Mouse (Mus musculus) layer of hippocampus, adult 9-10 months (tissue): ENCODE results near the gene Isoc2a.
A peak's percentile ranks its signal among the peaks of the same experiment; 100 is the strongest.

Experiments
- DNase-seq: peaks from one replicate; pipeline ENCODE4 v3.0.0; 2022; ENCODE audit warnings: low spot score

Isoc2a gene

DNA sequence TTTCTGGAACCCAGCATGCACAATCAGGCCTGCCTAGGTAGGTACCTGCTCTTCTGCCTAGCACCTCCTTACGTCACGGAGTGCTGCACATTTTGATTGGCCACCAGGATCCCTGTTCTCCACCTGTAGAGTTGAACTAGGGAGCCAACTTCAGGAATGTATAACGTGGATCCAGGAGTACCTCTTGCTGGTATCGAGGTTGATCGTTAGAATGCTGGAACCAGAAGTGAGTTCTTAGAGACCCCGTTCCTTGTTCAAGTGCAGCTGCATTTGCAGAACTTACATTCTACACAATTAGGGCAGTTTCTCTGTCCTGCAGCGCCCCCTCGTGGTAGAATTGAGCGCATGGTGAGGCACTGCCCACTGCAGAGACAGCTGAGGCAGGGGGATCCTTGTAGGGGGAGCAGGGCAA lies 63.1 kb downstream of the Isoc2a start:
- DNase-seq: peak; percentile 83

DNA sequence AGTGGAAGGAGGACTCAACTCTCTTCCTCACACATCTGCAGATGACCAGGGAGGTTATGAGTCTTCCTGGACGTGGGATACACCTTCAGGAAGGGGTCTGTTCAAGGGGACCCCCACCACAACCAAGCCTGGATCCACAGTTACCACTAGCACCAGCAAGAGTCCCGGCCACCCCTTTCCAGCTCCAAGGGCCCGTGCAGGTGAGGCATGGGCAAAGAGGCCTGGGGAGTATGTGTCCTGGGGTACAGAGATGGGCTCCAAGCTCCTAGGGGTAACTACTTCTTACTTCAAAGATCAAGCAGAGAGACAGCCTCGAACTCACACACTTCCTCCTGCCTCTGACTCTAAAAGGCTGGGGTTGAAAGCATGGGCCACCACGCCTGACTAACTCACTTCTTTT lies 65.7 kb downstream of the Isoc2a start:
- no peak for DNase-seq

DNA sequence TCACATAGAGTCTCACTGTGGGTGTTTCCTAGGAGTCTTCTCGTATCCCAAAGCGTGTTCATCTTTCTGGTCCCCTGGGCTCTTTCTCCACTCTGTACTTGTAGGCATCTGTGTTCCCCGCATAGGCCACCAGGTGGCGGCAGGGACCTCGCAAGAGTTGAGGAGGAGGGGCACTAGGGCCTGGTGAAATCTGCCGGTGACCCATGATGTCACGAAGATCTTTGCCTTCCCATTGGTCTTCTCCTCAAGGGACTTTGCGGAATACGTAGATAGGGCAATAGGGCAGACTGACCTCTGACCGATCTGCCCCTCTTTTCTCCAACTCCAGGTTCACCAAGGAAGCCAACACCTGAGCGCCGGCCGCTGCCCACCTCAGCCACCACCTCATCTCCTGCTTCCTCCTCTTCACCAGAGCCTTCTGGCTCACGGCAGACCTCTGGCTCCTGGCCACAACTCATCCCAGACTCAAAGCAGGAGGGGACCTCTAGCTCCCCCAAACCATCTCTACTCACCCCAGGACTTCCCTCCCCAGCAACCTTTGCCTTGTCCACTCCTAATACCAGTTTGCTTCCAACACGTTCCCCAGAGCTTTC lies 66.4 kb downstream of the Isoc2a start:
- DNase-seq: peak; percentile 96
